Mouse (Mus musculus) bone marrow macrophage, adult 2 months (primary cell): ENCODE results near the gene Sec24c.

Experiments used
- CTCF ChIP-seq: IDR thresholded peaks from 2 replicates; pipeline ENCODE4 v1.5.1; 2012; ENCODE audit warnings: low read depth, mild to moderate bottlenecking, low read length, moderate library complexity
- POLR2A ChIP-seq: IDR thresholded peaks from 2 replicates; pipeline ENCODE4 v1.6.1; 2012; ENCODE audit warnings: mild to moderate bottlenecking, low read depth, low read length, borderline replicate concordance

DNA sequence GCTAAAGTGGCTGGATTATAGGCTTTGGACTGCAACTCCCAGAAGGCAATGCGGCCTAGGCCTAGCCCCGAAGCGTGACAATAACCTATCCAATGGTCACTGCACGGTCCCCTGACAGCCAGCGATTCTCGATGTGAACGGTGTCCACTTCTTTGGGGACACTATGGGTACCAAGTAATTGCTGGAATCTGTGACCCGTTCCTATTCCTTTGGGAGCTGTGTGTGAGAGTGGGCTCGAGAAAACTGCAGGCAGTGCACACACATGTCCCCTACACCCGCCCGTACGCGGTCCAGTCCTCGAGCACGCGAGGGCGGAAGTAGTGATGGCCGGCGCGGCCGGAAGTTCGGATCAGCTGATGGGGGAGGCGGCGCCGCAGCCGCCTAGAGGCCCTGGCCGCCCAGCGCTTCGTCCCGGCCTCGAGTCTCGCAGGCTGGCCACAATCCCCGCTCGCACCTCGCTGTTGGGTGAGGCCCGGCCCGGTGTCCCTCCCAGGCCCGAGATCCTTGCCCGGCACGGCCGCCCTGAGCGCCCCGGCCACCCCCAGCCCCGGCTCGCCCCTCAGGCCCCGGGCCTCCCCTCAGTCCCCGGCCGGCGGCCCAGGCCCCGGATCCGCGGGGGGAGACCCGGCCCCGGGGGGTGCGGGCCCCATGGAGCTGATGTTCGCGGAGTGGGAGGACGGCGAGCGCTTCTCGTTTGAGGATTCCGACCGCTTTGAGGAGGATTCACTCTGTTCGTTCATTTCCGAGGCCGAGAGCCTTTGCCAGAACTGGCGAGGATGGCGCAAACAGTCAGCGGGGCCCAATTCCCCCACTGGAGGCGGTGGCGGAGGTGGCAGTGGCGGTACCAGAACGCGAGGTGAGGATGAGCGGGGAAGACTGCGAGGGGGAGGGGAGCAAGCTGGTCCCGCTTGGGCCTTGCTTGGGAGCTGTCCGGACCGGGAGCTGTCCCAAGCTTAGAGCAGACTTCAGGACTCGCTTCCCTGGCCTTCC, 33.4 kb downstream of the Sec24c start, which contains the start of gene Zswim8:
- TF ChIP-seq CTCF = no peak
- no peak for TF ChIP-seq POLR2A
